Mouse (Mus musculus): ENCODE measurements around the gene Clasp1. TPM values are rescaled to one million over a fixed set of nuclear protein-coding genes. Genes with fewer than 3 reads are reported as not detected.

The Clasp1 gene
- total and polyA plus RNA-seq, 3 experiments, result 13.9 to 21.3 TPM; not detected in 1

DNA sequence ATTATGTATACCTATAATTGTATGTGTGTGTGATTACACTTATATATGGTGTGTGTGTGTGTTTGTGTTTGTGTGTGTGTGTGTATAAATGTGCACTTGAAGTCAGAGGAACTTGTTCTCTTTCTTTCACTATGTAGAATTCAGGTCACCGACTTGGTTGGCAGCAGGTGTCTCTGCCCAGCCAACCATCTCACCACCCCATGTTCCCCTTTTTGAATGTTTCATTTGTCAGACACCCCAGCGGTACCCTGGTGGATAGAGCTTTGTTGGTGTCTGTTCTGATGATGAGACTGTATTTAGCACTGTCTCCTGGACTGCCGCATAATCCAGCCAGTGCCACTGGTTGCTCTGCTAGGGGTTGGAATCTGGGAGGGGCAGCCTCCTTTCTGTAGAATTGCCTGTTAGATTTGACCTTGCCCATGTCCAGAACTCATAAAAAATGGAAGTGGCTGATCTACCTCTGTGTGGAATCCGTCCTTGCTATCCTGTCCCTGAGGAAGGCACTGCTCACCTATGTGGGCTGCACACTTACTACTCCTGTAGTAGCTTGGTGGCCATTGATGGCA is 244.6 kb downstream of the Clasp1 start:
- H3K27ac ChIP-seq (ENCODE audit: control insufficient read depth, low read depth, low read length), result no peak overlapping the region
- no peaks in the 10 kb centered on the region for H3K4me1 ChIP-seq (ENCODE audit: control insufficient read depth in 1 of 2, insufficient read depth in 2 of 2, low read length in 2 of 2)
- H3K36me3 ChIP-seq (ENCODE audit: control insufficient read depth in 1 of 2, insufficient read depth in 2 of 2, low read length in 2 of 2), result no peaks in the 10 kb centered on the region
- no peak overlapping the region for H3K9ac ChIP-seq (ENCODE audit: control insufficient read depth, low read depth, low read length, poor library complexity, severe bottlenecking)
- H3K9me3 ChIP-seq (replicated peaks; ENCODE audit: insufficient read depth, low read length), result no peaks in the 10 kb centered on the region
- no peak overlapping the region for H3K4me3 ChIP-seq (ENCODE audit: control insufficient read depth in 1 of 2, insufficient read depth in 1 of 2, low read depth in 2 of 2, low read length in 2 of 2)
- no peaks in the 10 kb centered on the region for H3K79me2 ChIP-seq (ENCODE audit: control insufficient read depth, insufficient read depth, low read length, poor library complexity)
- DNase-seq (ENCODE audit: low read depth, low spot score), result no peak
- no peaks in the 10 kb centered on the region for H3K27me3 ChIP-seq (ENCODE audit: control insufficient read depth in 1 of 2, insufficient read depth in 2 of 2, low read length in 2 of 2)
- no peak for TF ChIP-seq BHLHE40 (IDR thresholded peaks at IDR 0.05; ENCODE audit: borderline replicate concordance, low read depth, low read length)
- TF ChIP-seq ETS1 (IDR thresholded peaks at IDR 0.05; ENCODE audit: low read depth, low read length), result no peak
- TF ChIP-seq POLR2AphosphoS2 (IDR thresholded peaks at IDR 0.05; ENCODE audit: low read length), result no peak
- TF ChIP-seq MXI1 (IDR thresholded peaks at IDR 0.05; ENCODE audit: low read depth, low read length), result no peak
- TF ChIP-seq ZKSCAN1 (IDR thresholded peaks at IDR 0.05; ENCODE audit: low read depth, low read length), result no peak
- TF ChIP-seq ELF1 (IDR thresholded peaks at IDR 0.05; ENCODE audit: low read depth, low read length), result no peak
- no peak for TF ChIP-seq MYB (IDR thresholded peaks at IDR 0.05; ENCODE audit: low read depth, low read length)
- no peak for TF ChIP-seq KAT2A (conservative IDR thresholded peaks at IDR 0.05; ENCODE audit: low read depth, low read length)

DNA sequence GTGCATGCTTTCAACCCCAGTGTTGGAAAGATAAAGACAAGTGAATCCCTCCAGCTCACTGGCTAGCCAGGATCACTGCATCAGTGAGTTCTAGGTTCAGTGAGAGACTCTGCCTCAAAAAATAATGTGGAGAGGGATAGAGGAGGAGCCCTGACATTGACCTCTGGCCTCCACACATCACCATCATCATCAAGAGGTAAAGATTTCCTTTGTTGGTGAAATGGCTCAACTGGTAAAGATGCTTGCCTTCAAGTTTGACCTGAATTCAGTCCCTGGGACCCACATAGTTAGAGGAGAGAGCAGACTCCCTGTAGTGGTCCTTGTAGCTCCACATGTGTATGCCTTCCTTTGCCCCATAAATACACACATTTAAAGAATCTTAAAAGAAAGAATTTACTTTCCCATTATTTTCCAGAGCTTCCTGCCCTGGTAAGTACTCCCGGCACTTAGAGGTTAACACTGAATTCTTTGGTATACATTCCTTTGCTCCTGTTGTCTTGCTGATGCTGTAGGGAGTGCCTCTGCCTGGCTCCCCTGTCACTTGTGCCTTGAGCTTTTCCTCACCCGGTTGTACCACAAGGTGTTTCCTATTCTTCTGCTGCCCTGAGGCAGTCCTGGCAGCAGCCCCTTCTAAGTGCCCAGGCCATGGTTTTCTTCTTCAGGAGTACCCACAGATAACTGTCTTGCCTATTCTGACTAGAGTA is 253.6 kb downstream of the Clasp1 start:
- Histone ChIP-seq H3K27ac (ENCODE audit: control insufficient read depth, low read depth, low read length) (no peak overlapping the region), H3K4me3 (ENCODE audit: control insufficient read depth in 1 of 2, insufficient read depth in 1 of 2, low read depth in 2 of 2, low read length in 2 of 2) (no peak overlapping the region), H3K79me2 (ENCODE audit: control insufficient read depth, insufficient read depth, low read length, poor library complexity) (no peaks in the 10 kb centered on the region), H3K36me3 (ENCODE audit: control insufficient read depth in 1 of 2, insufficient read depth in 2 of 2, low read length in 2 of 2) (no peaks in the 10 kb centered on the region), H3K27me3 (ENCODE audit: control insufficient read depth in 1 of 2, insufficient read depth in 2 of 2, low read length in 2 of 2) (peaks cover 0 to 1% of the 10 kb centered on the region in 2 experiments; a peak in 1 of 4 replicates), H3K9me3 (replicated peaks; ENCODE audit: insufficient read depth, low read length) (no peaks in the 10 kb centered on the region), H3K4me1 (ENCODE audit: control insufficient read depth in 1 of 2, insufficient read depth in 2 of 2, low read length in 2 of 2) (no peaks in the 10 kb centered on the region), H3K9ac (ENCODE audit: control insufficient read depth, low read depth, low read length, poor library complexity, severe bottlenecking) (no peak overlapping the region)
- DNase-seq (ENCODE audit: low read depth, low spot score), result no peak
- TF ChIP-seq TAL1 (IDR thresholded peaks at IDR 0.05; ENCODE audit: low read length) (no peak), JUND (IDR thresholded peaks at IDR 0.05; ENCODE audit: low read depth, low read length) (no peak), USF2 (IDR thresholded peaks at IDR 0.05; ENCODE audit: borderline replicate concordance in 1 of 2, insufficient read depth in 1 of 2, low read depth in 1 of 2, low read length in 2 of 2) (no peak), SIN3A (IDR thresholded peaks at IDR 0.05; ENCODE audit: low read length) (no peak), RCOR1 (IDR thresholded peaks at IDR 0.05; ENCODE audit: low read depth, low read length) (no peak), POLR2AphosphoS2 (IDR thresholded peaks at IDR 0.05; ENCODE audit: low read length) (no peak), ZNF384 (IDR thresholded peaks at IDR 0.05; ENCODE audit: low read depth, low read length) (no peak), BHLHE40 (IDR thresholded peaks at IDR 0.05; ENCODE audit: borderline replicate concordance, low read depth, low read length) (no peak), KAT2A (conservative IDR thresholded peaks at IDR 0.05; ENCODE audit: low read depth, low read length) (no peak), GABPA (IDR thresholded peaks at IDR 0.05; ENCODE audit: low read depth, low read length) (no peak), GATA1 (IDR thresholded peaks at IDR 0.05; ENCODE audit: low read depth, low read length) (no peak), ELF1 (IDR thresholded peaks at IDR 0.05; ENCODE audit: low read depth, low read length) (no peak), MAX (IDR thresholded peaks at IDR 0.05; ENCODE audit: low read length) (no peak), EP300 (IDR thresholded peaks at IDR 0.05; ENCODE audit: low read depth in 1 of 2, low read length in 2 of 2) (no peak)

Data from MEL (cell line).